Mouse (Mus musculus) v-Abl transformed pro-B cells (cell line): ENCODE measurements around the gene Rtf1.

Source experiments
- in situ Hi-C, 2 experiments: fragments of 400-800 bp; cut with MboI; formaldehyde crosslinking; loops; one replicate each; pipeline ENCODE4 v1.15.1; 2025; ENCODE audit not compliant: unreplicated experiment in 2 of 2

Rtf1 gene

DNA sequence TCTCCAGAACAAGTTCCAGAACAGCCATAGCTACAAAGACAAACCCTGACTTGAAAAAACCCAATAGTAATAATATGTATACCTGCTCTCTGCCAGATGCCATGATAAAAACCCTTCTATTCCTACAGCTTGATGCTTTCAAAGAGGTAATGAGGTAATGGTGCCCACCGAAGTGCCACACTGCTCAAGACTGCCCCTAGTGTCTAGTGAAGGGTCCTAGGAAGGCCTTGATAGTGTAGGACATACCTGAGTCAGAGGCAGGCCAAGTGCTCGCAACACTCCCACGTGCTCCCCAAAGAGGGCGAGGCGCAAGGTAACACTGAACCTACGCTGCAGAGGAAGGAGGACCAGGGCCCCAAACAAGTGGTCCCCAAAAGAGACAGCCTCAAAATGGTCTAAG lies 92.4 kb downstream of the Rtf1 start:
- in situ Hi-C loops: no loop called here
